Mouse (Mus musculus) midbrain, embryonic 10.5 days (tissue): ENCODE data around the gene Csdc2. TPM values are rescaled to one million over a fixed set of nuclear protein-coding genes. Genes with fewer than 3 reads are reported as not detected.

Source experiments
- DNase-seq: peaks from one replicate; pipeline ENCODE4 v3.0.0-alpha.2; 2017; ENCODE audit warnings: low spot score
- H3K27ac ChIP-seq: fragments of 300-500 bp; sonication (generic); replicated peaks from 2 replicates; pipeline ENCODE4 v1.5.1; 2016; ENCODE audit warnings: mild to moderate bottlenecking
- H3K27me3 ChIP-seq: fragments of 300-500 bp; sonication (generic); 2 replicates; pipeline ENCODE4 v1.6.1; 2016; ENCODE audit warnings: low read depth, mild to moderate bottlenecking; ENCODE audit not compliant: poor library complexity, severe bottlenecking
- H3K36me3 ChIP-seq: fragments of 300-500 bp; sonication (generic); 2 replicates; pipeline ENCODE4 v1.6.1; 2016; ENCODE audit warnings: mild to moderate bottlenecking, moderate library complexity
- H3K4me1 ChIP-seq: fragments of 300-500 bp; sonication (generic); 2 replicates; pipeline ENCODE4 v1.6.1; 2016
- H3K4me3 ChIP-seq: fragments of 300-500 bp; sonication (generic); 2 replicates; pipeline ENCODE4 v1.5.1; 2016; ENCODE audit warnings: mild to moderate bottlenecking, moderate library complexity
- H3K9me3 ChIP-seq: fragments of 300-500 bp; sonication (generic); replicated peaks from 2 replicates; pipeline ENCODE4 v1.6.1; 2016; ENCODE audit warnings: mild to moderate bottlenecking
- WGBS: fragments of 180-500 bp; shearing (Covaris S2); methylation state at CpG from one replicate; pipeline ENCODE4 v1.1.7; 2016; 5-methylcytosine and 5-hydroxymethylcytosine counted together
- polyA plus RNA-seq: library from polyadenylated mRNA; unstranded; fragments of >200 nt; fragmentation: Nextera tagmentation; extraction: Ambion mirVana; gene quantifications from 2 replicates; pipeline ENCODE4 v1.2.1, GENCODE M21; 2016

Gene Csdc2
- polyA plus RNA-seq, 1 experiment from 2014 or later, result 13.8 TPM

DNA sequence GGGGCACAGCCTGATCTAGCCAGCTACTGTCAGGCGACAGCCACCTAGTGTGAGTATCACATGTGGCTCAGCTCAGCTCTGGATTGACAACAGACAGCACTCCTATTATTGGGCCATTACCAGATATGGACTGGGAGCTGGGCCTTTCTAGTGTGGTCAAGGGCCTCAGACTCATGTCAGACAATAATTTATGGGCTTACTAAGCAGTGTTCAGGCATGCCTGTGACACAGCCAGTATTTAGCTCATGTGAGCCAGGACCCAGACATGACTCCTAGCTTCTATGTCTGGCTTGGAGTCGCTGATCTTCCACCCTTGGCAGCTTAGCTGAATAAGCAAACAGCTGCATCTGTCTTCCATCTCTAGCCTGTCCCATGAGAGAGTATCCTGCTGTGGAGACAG lies 24.1 kb upstream of the Csdc2 start:
- Histone ChIP-seq H3K4me1 (no peaks in the 10 kb centered on the region), H3K27ac (no peak overlapping the region), H3K9me3 (no peaks in the 10 kb centered on the region), H3K27me3 (no peaks in the 10 kb centered on the region), H3K36me3 (peaks cover 100% of the 10 kb centered on the region), H3K4me3 (no peak overlapping the region)
- no peak for DNase-seq
- 74% methylated on average over 2 of the region's 2 CpGs for WGBS

DNA sequence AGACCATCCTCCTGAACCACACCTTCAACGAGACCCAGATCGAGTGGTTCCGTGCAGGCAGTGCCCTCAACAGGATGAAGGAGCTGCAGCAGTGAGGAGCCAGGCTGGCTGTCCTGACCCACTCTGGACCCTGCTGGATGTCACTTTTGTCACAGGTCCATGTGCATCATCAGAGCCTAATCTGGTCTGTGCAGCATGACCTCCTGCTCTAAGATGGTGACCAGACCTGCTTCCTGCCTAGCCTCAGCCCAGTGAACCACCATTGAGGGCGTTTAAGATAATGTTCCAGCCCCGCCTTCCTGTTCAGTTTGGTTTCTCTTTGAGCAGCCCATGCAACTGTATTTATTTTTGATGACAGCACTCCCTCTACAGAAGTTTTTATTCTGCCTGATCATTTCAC lies 21.9 kb upstream of the Csdc2 start:
- no peak for DNase-seq
- H3K27ac ChIP-seq, result no peak overlapping the region
- whole genome bisulfite sequencing, result 84% methylated on average over 5 of the region's 5 CpGs
- H3K27me3 ChIP-seq, result no peaks in the 10 kb centered on the region
- H3K9me3 ChIP-seq, result no peaks in the 10 kb centered on the region
- H3K36me3 ChIP-seq, result peaks cover 89% of the 10 kb centered on the region
- H3K4me1 ChIP-seq, result no peaks in the 10 kb centered on the region
- H3K4me3 ChIP-seq, result no peak overlapping the region

DNA sequence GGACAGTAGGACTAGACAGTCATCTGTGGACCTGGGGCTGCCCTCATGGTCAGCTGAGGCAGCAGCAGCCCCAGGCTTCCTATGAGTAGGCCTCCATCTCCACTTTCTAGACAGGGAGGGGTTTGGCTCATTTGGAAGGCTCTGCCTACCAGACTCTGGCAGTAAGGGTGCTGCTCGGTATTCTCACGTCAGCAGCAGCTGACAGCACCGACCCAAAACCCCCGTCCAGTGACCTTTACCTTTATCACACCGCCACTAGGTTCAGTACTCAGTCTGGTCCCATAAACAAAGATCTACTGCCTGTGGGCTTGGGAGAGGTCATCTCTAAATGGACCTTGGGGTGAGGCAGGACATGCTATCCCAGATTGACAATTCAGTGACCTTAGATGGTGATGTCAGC lies 20.9 kb upstream of the Csdc2 start:
- no peak for DNase-seq
- Histone ChIP-seq H3K27ac (no peak overlapping the region), H3K27me3 (no peaks in the 10 kb centered on the region), H3K9me3 (no peaks in the 10 kb centered on the region), H3K4me1 (no peaks in the 10 kb centered on the region), H3K36me3 (peaks cover 84% of the 10 kb centered on the region), H3K4me3 (no peak overlapping the region)
- WGBS, result 94% methylated on average over 5 of the region's 5 CpGs

DNA sequence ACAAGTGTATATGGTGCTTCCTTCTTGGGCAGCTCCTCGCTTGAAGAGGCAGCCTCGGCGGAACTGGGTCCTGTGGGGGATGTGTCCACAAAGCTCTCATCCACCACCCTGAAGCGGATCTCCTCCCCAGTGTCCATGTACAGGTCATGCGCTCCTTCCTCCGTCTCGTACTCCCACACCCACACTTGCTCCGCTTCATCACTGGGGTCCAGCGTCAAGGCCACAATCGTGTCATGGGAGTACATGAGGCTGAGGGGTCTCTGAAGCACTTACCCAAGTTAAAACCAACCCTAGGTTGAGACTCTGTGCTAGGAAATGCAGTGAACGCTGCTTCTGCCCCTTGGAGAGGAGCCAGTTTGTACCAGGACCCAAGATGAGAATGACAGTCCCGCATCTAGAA lies 19.4 kb upstream of the Csdc2 start:
- 94% methylated on average over 12 of the region's 12 CpGs for WGBS
- no peak overlapping the region for H3K4me3 ChIP-seq
- no peaks in the 10 kb centered on the region for H3K4me1 ChIP-seq
- H3K9me3 ChIP-seq, result no peaks in the 10 kb centered on the region
- H3K27ac ChIP-seq, result no peak overlapping the region
- no peaks in the 10 kb centered on the region for H3K27me3 ChIP-seq
- peaks cover 83% of the 10 kb centered on the region for H3K36me3 ChIP-seq
- DNase-seq, result no peak

DNA sequence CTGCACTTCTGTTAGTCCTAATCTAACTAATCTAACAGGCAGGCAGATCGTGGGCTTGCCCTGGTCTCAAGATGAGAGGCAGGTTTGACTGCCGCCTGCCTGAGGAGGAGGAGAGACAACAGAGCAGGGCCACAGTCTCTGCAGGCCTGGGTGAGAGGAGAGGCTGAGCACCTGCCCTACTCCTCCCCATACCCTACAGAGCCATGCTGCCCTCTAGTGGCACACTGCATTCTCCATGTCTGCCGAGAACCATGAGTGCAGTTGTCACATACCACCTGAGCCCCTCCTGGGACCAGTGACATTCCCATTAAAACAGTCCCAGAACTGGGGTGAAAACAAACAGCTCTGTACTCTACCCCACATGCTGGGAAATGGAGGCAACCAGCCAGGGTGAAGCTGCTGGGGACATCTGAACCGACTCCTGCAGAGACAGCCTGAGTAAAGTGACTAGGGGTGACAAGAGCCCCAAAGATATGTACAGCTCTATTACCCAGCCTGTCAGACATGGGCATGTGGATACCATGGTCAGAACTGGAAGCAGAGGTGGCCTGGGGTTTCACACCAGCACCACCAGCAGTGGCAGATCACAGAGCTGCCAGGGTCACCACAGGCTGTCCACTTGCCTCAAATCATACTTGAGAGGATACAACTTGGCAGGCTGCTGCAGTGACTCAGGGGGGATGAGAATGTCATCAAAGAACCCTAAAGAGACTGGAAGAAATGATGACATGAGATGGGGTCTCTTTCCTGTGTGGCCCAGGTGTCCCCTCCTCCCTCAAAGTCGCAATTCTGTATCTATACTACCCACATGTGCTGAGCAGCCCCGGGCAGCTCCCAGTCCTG lies 18.7 kb upstream of the Csdc2 start:
- Histone ChIP-seq H3K9me3 (no peaks in the 10 kb centered on the region), H3K4me3 (no peak overlapping the region), H3K36me3 (peaks cover 79% of the 10 kb centered on the region), H3K27ac (no peak overlapping the region), H3K27me3 (no peaks in the 10 kb centered on the region), H3K4me1 (no peaks in the 10 kb centered on the region)
- 63% methylated on average over 6 of the region's 6 CpGs for WGBS
- peak; percentile 54 for DNase-seq

DNA sequence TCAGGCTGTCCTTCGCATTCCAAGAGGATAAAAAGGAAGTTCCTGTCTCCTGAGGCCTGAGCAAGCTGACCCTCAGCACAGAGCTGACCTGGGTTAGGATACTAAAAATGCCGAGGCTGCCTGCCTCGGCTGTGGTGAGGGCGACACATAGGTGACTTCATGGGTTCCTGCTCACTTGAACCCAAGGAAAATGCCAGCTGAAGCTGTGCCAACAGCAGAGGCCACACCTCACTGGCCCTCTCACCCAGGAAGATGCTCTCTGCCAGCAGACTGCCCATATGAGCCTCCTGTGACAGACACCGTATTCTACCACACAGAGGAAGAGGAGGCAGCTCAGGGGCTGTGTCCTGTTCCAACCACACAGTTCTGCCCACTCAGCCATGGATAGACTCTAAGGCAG lies 17.5 kb upstream of the Csdc2 start:
- Histone ChIP-seq H3K4me3 (no peak overlapping the region), H3K27me3 (no peaks in the 10 kb centered on the region), H3K9me3 (no peaks in the 10 kb centered on the region), H3K27ac (no peak overlapping the region), H3K4me1 (no peaks in the 10 kb centered on the region), H3K36me3 (peaks cover 75% of the 10 kb centered on the region)
- no peak for DNase-seq
- 90% methylated on average over 5 of the region's 5 CpGs for WGBS

DNA sequence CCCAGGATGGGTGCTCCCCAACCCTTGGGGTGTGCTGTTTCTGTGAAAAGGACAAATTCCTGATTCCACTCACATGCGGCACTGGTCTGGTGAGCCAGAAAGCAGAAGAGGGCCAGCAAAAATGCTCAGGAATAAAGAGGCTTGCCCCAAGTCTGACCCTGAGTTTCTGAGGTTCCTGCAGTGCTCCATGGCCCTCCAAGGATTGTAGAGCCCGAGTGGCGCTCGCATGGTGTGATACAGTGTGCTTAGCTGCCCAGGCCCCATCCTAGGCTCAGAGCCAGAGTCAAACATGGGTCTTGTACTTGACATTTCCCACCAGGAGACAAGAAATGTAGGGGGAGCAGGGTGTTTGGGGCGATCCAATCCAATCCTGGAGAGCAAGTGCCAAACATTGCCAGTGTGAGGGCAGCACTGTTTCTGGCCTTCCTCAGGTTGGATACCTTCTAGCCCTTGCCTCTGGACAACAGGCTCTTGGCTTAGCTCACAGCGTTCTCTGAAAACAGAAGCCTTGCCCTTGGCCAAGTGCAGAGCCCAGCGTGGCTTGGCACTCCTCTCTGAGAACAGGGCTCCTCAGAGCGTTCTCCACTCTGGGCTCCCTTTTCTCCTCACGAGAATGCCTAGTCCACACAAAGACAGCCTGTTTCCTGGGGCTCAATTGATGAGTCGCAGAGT lies 15.9 kb upstream of the Csdc2 start:
- Histone ChIP-seq H3K4me1 (peaks cover 15% of the 10 kb centered on the region), H3K9me3 (no peaks in the 10 kb centered on the region), H3K27me3 (no peaks in the 10 kb centered on the region), H3K36me3 (peaks cover 61% of the 10 kb centered on the region), H3K27ac (no peak overlapping the region), H3K4me3 (no peak overlapping the region)
- no peak for DNase-seq
- WGBS, result 90% methylated on average over 10 of the region's 10 CpGs

DNA sequence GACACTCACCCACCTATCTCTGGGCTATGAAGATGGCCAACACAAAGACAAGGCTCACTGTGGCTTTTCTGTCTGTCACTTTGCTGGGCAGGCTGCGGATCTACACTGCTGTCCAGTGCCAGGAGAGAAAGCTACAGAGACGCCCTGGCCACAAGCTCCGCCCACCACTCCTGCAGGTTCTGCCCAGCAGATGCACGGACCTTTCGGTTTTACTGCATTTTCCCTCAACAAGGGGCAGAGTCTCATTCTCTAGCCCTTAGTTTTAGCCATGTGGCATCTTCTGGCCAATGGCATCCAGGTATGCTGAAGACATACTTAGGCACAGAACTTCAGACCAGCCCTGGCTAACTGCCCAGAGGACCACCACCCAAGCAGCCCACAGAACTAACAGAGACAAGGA lies 15.3 kb upstream of the Csdc2 start:
- 73% methylated on average over 5 of the region's 5 CpGs for WGBS
- Histone ChIP-seq H3K4me1 (peaks cover 19% of the 10 kb centered on the region), H3K36me3 (peaks cover 55% of the 10 kb centered on the region), H3K9me3 (no peaks in the 10 kb centered on the region), H3K27me3 (no peaks in the 10 kb centered on the region), H3K4me3 (no peak overlapping the region), H3K27ac (no peak overlapping the region)
- DNase-seq, result no peak

DNA sequence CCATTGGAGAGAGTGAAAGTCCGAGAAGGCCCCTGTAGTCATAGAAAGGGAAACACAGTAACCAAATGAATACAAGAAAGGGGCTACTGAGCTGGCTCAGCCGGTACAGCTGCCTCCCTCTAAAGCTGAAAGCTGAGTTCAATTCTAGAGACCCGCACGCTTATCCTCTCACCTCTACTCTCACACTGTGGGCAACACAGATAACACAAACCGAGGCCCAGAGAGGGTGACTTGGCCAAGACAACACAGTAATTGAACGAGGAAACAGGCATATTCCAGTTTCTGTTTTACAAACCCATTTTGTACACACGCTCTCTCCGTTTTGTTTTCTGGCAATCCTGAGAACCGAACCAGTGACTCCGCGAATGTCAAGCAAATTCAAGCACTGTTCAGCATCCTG lies 11.6 kb upstream of the Csdc2 start:
- H3K4me3 ChIP-seq, result peak overlapping the region; percentile 90
- peaks cover 32% of the 10 kb centered on the region for H3K36me3 ChIP-seq
- no peak overlapping the region for H3K27ac ChIP-seq
- WGBS, result 84% methylated on average over 11 of the region's 11 CpGs
- no peak for DNase-seq
- peaks cover 29% of the 10 kb centered on the region for H3K4me1 ChIP-seq
- no peaks in the 10 kb centered on the region for H3K27me3 ChIP-seq
- H3K9me3 ChIP-seq, result no peaks in the 10 kb centered on the region

DNA sequence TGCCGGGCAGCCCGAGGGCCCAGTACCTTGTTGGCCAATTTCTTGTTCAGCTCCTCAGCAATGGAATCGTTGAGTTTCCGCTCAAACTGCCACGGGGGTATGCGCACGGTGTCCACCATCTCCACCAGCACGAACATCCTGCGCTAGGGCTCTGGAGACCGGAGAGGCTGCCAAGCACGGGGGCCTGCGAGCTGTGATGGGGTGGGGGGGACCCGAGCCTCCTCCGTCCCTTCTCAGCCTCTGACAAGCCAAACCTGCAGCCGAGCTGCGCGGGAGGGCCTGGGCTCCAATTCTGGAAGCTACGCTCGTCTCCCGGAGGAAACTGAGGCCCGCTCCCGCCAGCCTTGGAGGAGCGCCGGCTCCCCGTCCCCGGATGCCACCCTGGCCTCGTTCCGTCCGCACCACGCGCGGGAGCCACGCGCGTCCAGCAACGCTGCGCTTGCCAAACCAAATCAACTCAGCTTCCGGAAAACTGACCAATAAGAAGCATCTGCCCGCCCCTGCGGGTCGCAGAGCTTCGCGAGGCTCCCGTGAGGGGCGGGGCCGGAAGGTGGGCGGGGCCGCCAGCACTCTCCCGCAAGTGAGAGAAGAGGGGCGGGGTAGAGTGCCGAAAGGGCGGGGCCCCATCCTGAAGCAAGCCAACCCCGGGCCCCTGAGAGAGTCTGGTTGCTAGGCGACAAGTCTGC lies 10.7 kb upstream of the Csdc2 start, which contains the start of gene Polr3h:
TSS of gene Polr3h (minus strand) at position 481 of the 686 bp plus-strand sequence.
- Histone ChIP-seq H3K27me3 (no peaks in the 10 kb centered on the region), H3K27ac (peak within 1 kb of the TSS; percentile 88), H3K36me3 (peaks cover 25% of the 10 kb centered on the region), H3K9me3 (no peaks in the 10 kb centered on the region), H3K4me1 (peaks cover 29% of the 10 kb centered on the region), H3K4me3 (peak within 1 kb of the TSS; percentile 90)
- peak; percentile 98 for DNase-seq
- under 1% methylated on average over 54 of the region's 54 CpGs for WGBS

DNA sequence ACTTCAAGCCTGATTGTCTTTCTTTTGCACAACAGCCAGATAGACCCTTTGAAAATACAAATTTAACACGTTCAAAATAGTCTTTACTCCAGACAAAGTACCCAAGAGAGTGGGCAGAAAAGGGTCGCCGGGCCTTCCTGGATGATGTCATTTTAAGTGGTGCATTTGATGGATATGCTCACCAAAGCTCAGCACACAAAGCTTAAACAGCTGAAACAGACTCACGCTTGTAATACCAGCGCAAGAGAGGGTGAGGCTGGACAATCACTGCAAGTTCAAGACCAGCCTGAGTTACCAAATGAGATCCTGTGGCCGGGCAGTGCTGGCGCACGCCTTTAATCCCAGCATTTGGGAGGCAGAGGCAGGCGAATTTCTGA lies 10.1 kb upstream of the Csdc2 start:
- Histone ChIP-seq H3K4me3 (peak overlapping the region; percentile 90), H3K36me3 (peaks cover 20% of the 10 kb centered on the region), H3K27me3 (no peaks in the 10 kb centered on the region), H3K27ac (peak overlapping the region; percentile 88), H3K9me3 (no peaks in the 10 kb centered on the region), H3K4me1 (peaks cover 29% of the 10 kb centered on the region)
- whole genome bisulfite sequencing, result 36% methylated on average over 9 of the region's 9 CpGs
- DNase-seq, result no peak

DNA sequence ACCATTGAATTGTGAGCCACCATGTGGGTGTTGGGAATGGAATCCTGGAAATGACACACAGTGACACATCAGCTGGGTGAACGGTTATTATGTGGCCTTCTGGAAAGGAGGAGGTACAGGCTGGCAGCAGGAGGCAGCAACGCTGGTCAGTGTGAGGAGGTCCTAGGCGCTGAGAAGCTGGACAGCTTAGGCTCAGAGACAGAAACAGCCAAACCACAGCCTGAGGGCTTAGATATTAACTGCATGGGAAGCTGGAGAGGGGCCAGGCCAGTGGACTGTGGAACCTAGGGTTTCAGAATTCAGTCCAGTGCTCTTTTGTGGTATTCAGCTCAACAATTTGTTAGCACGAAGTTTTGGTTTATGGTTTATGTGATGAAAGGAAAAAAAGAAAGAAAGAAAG lies 8.8 kb upstream of the Csdc2 start:
- Histone ChIP-seq H3K27ac (no peak overlapping the region), H3K4me1 (peaks cover 30% of the 10 kb centered on the region), H3K27me3 (no peaks in the 10 kb centered on the region), H3K36me3 (peaks cover 11% of the 10 kb centered on the region), H3K9me3 (no peaks in the 10 kb centered on the region), H3K4me3 (no peak overlapping the region)
- WGBS, result 75% methylated on average over 4 of the region's 4 CpGs
- DNase-seq, result no peak

DNA sequence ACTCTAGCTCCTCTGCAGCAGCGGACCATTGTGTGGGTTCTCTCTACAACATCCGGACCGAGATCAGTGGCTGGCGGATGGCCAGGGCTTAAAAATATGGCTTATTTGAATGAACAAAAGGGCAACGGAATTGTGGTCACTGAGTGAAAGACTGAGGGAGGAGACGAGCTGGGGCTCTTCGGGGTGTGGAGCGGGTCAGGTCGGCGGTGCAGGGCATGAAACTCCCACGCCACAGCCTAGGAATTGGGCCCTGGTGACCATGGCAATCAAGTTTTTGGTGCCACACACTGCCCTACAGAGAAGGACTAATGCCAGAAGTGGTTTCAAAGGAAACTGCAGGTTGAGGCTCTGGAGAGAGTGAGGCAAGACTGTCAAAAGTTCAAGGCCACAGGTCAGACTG lies 8.3 kb upstream of the Csdc2 start:
- WGBS, result 72% methylated on average over 11 of the region's 11 CpGs
- DNase-seq, result no peak
- H3K4me3 ChIP-seq, result no peak overlapping the region
- peaks cover 8% of the 10 kb centered on the region for H3K36me3 ChIP-seq
- H3K4me1 ChIP-seq, result peaks cover 36% of the 10 kb centered on the region
- H3K27ac ChIP-seq, result no peak overlapping the region
- H3K9me3 ChIP-seq, result no peaks in the 10 kb centered on the region
- no peaks in the 10 kb centered on the region for H3K27me3 ChIP-seq
